Mouse (Mus musculus) liver, embryonic 11.5 days (tissue): ENCODE data around the gene Cby1. TPM values are rescaled to one million over a fixed set of nuclear protein-coding genes. Genes with fewer than 3 reads are reported as not detected.
A peak's percentile ranks its signal among the peaks of the same experiment; 100 is the strongest.
"Not testable (repeated sequence)": the region's sequence is repeated elsewhere in the genome, so short reads cannot be mapped to it uniquely, and the experiment has no call there.

Experiments
- ATAC-seq: fragments of 200-750 bp; cut with Nextera tagmentation; replicated peaks from 2 replicates; pipeline ENCODE4 v1.8.0; 2017; ENCODE audit warnings: moderate number of reproducible peaks, mild to moderate bottlenecking, moderate TSS enrichment, moderate library complexity; ENCODE audit not compliant: low FRiP score
- DNase-seq: peaks from one replicate; pipeline ENCODE4 v3.0.0-alpha.2; 2017; ENCODE audit warnings: low spot score
- H3K27ac ChIP-seq: fragments of 300-500 bp; sonication (generic); 2 replicates; pipeline ENCODE4 v1.5.1; 2014; ENCODE audit warnings: mild to moderate bottlenecking, low read depth, low read length, control low read depth
- H3K27me3 ChIP-seq: fragments of 300-500 bp; sonication (generic); replicated peaks from 2 replicates; pipeline ENCODE4 v1.6.1; 2014; ENCODE audit warnings: low read length, mixed read lengths; ENCODE audit not compliant: control insufficient read depth, insufficient read depth
- H3K36me3 ChIP-seq: fragments of 300-500 bp; sonication (generic); 2 replicates; pipeline ENCODE4 v1.6.1; 2014; ENCODE audit warnings: mild to moderate bottlenecking, low read length, moderate library complexity, mixed read lengths; ENCODE audit not compliant: control insufficient read depth, insufficient read depth
- H3K4me1 ChIP-seq: fragments of 300-500 bp; sonication (generic); replicated peaks from 2 replicates; pipeline ENCODE4 v1.6.1; 2014; ENCODE audit warnings: low read length, mixed read lengths; ENCODE audit not compliant: control insufficient read depth, insufficient read depth
- H3K4me2 ChIP-seq: fragments of 300-500 bp; sonication (generic); 2 replicates; pipeline ENCODE4 v1.6.1; 2014; ENCODE audit warnings: mild to moderate bottlenecking, control low read depth, moderate library complexity
- H3K4me3 ChIP-seq: fragments of 300-500 bp; sonication (generic); 2 replicates; pipeline ENCODE4 v1.5.1; 2014; ENCODE audit warnings: low read depth, low read length, control low read depth
- H3K9ac ChIP-seq: fragments of 300-500 bp; sonication (generic); 2 replicates; pipeline ENCODE4 v1.6.1; 2014; ENCODE audit warnings: low read depth, low read length, control low read depth
- H3K9me3 ChIP-seq: fragments of 300-500 bp; sonication (generic); 2 replicates; pipeline ENCODE4 v1.6.1; 2016; ENCODE audit warnings: low read length, inconsistent platforms, mixed read lengths; ENCODE audit not compliant: control insufficient read depth
- WGBS: fragments of 180-500 bp; shearing (Covaris S2); extraction: QIAGEN DNeasy Blood & Tissue Kit; methylation state at CpG from one replicate; pipeline ENCODE4 v1.1.7; 2014; 5-methylcytosine and 5-hydroxymethylcytosine counted together
- polyA plus RNA-seq: library from polyadenylated mRNA; unstranded; fragments of >200 nt; fragmentation: Nextera tagmentation; extraction: Ambion mirVana; gene quantifications from 2 replicates; pipeline ENCODE4 v1.2.1, GENCODE M21; 2014

Cby1 gene
- polyA plus RNA-seq, 1 experiment from 2014 or later, result 32.9 TPM

- Histone ChIP-seq H3K27me3 (no peaks in the 10 kb centered on the region), H3K4me1 (peaks cover 7% of the 10 kb centered on the region; the same call in 1 of the 2 replicates), H3K36me3 (peaks cover 12% of the 10 kb centered on the region; the same call in 1 of the 2 replicates), H3K4me2 (no peak overlapping the region), H3K4me3 (no peak overlapping the region), H3K9ac (no peak overlapping the region), H3K9me3 (no peaks in the 10 kb centered on the region), H3K27ac (no peak overlapping the region)
- ATAC-seq, result no peak
- DNase-seq, result no peak
- WGBS, result 75% methylated on average over 10 of the region's 10 CpGs
Measured at GRCm38 (mm10) chr15:79669195-79669594, 10.2 kb downstream of the Cby1 start.

- Histone ChIP-seq H3K9ac (peak within 1 kb of the TSS; percentile 82), H3K9me3 (no peaks in the 10 kb centered on the region), H3K4me3 (peak within 1 kb of the TSS; percentile 89), H3K27me3 (no peaks in the 10 kb centered on the region), H3K4me1 (peaks cover 7% of the 10 kb centered on the region; the same call in 1 of the 2 replicates), H3K27ac (peak within 1 kb of the TSS; percentile 64; the same call in 1 of the 2 replicates), H3K4me2 (peak within 1 kb of the TSS; percentile 75), H3K36me3 (peaks cover 21% of the 10 kb centered on the region; the same call in 1 of the 2 replicates)
- DNase-seq, result peak; percentile 88
- ATAC-seq, result peak; percentile 97
- WGBS, result 17% methylated on average over 32 of the region's 33 CpGs
Measured at GRCm38 (mm10) chr15:79670249-79670971, 11.4 kb downstream of the Cby1 start, which contains the start of gene Tomm22. Gene Tomm22 (plus strand): TSS chr15:79670861.

DNA sequence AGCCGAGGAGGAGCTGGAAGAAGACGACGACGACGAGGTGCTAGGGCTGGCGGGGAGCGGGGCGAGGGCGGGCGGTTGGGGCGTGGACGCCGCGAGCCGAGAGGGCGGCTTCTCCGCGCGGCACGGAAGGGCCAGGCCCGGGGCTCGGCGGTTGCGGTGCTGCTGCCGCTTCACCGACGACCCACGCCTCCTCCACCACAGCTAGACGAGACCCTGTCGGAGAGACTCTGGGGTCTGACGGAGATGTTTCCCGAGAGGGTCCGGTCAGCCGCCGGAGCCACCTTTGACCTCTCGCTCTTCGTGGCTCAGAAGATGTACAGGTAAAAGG is 11.9 kb downstream of the Cby1 start:
- Histone ChIP-seq H3K9me3 (no peaks in the 10 kb centered on the region), H3K4me1 (peaks cover 7% of the 10 kb centered on the region; the same call in 1 of the 2 replicates), H3K27ac (peak overlapping the region; percentile 64; the same call in 1 of the 2 replicates), H3K27me3 (no peaks in the 10 kb centered on the region), H3K4me3 (peak overlapping the region; percentile 89), H3K4me2 (peak overlapping the region; percentile 75), H3K36me3 (peaks cover 22% of the 10 kb centered on the region; the same call in 1 of the 2 replicates), H3K9ac (peak overlapping the region; percentile 82)
- DNase-seq, result no peak
- peak; percentile 55 for ATAC-seq
- WGBS, result under 1% methylated on average over 36 of the region's 37 CpGs

DNA sequence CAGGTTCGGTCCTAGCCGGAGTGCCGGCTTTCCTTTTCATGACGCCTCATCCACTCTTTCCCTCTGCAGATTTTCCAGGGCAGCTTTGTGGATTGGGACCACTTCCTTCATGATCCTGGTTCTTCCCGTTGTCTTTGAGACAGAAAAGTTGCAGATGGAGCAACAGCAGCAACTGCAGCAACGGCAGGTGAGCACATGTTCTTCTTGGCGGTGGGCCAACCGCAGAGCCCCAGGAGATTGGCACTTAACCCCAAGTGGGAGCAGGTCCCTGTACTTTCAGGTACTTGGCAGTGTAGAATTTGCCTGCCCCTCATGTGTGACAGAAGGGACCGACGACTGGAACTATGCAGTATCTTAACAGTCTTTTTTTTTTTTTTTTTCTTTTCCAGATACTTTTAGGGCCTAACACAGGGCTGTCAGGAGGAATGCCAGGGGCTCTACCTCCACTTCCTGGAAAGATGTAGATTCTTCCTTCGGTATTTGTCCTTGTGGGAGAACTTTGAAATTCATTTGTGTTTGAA is 12.9 kb downstream of the Cby1 start:
- Histone ChIP-seq H3K36me3 (peaks cover 21% of the 10 kb centered on the region), H3K4me2 (peak overlapping the region; percentile 75), H3K9ac (peak overlapping the region; percentile 82; the same call in 1 of the 2 replicates), H3K4me3 (peak overlapping the region; percentile 89)
- H3K27ac ChIP-seq, H3K4me1 ChIP-seq, DNase-seq, H3K9me3 ChIP-seq, ATAC-seq, H3K27me3 ChIP-seq: not testable (repeated sequence)
- WGBS, result 78% methylated on average over 11 of the region's 11 CpGs

DNA sequence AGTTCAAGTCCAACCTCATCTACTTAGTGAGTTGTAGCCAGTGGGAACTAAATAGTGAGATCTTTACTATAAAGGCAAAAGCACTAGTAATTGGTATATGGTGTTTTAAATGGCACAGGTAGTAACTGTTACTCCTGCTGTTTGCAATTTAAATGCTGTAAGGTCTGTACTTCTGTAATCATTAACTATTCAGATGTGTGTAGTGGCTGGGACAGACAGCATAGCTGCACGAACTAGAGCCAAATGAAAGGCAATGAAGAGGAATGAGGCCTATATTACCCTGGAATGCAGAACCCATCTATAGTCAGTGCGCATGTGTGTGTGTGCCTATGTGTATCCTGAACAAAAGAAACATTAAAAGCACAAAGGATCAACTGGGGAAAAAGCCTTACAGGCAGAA is 18.9 kb downstream of the Cby1 start:
- H3K4me2 ChIP-seq, result no peak overlapping the region
- H3K36me3 ChIP-seq, result peaks cover 24% of the 10 kb centered on the region
- 87% methylated on average over 2 of the region's 2 CpGs for WGBS
- H3K4me3 ChIP-seq, result no peak overlapping the region
- no peaks in the 10 kb centered on the region for H3K27me3 ChIP-seq
- peaks cover 15% of the 10 kb centered on the region for H3K4me1 ChIP-seq
- no peak overlapping the region for H3K27ac ChIP-seq
- ATAC-seq (no peak), DNase-seq (no peak)
- H3K9ac ChIP-seq, result no peak overlapping the region
- no peaks in the 10 kb centered on the region for H3K9me3 ChIP-seq

DNA sequence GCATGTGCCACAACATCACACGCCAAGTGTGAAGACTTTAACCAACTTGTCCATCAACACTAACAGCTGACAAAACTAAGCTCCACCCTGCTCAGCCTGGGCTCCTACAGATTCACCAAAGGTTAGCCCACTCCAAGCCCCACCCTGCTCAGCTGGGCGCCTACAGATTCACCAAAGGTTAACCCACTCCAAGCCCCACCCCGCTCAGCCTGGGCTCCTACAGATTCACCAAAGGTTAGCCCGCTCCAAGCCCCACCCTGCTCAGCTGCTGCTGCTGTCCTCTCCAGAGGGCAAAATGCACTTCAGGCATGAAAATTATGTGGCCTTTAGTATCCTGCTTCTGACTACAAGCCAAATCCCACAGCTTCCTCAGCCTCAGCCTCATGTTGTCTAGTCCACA is 23.0 kb downstream of the Cby1 start:
- Histone ChIP-seq H3K27ac (peak overlapping the region; percentile 5; the same call in 1 of the 2 replicates), H3K9ac (no peak overlapping the region; the same call in 1 of the 2 replicates), H3K4me3 (no peak overlapping the region), H3K4me2 (peak overlapping the region; percentile 97), H3K27me3 (no peaks in the 10 kb centered on the region), H3K36me3 (peaks cover 5% of the 10 kb centered on the region), H3K4me1 (peaks cover 49% of the 10 kb centered on the region), H3K9me3 (no peaks in the 10 kb centered on the region)
- peak; percentile 43; the same call in 1 of the 2 replicates for ATAC-seq
- 72% methylated on average over 4 of the region's 4 CpGs for WGBS
- no peak for DNase-seq

DNA sequence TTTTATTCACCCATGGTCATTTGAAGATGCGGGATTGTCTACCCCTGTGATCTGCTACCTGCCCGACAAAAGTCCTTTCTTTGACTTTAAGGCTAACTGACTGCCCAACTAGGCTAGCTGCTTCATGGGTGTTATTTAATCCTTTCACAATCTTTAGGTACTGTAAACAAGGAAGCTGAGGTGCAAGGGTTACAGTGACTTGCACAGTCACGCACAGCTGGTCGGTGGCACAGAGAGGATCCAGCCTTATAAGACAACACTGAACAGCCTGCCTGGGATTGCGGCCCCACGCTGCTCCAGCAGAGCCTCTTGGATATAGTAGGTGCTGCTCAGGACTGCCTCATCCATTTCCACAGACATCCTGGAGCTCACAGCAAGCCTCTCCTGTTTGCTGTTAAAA is 24.1 kb downstream of the Cby1 start:
- DNase-seq (no peak), ATAC-seq (no peak)
- H3K27me3 ChIP-seq, result no peaks in the 10 kb centered on the region
- H3K9ac ChIP-seq, result peak overlapping the region; percentile 50
- 73% methylated on average over 6 of the region's 6 CpGs for WGBS
- H3K4me1 ChIP-seq, result peaks cover 49% of the 10 kb centered on the region
- H3K9me3 ChIP-seq, result no peaks in the 10 kb centered on the region
- peaks cover 5% of the 10 kb centered on the region for H3K36me3 ChIP-seq
- peak overlapping the region; percentile 97 for H3K4me2 ChIP-seq
- H3K4me3 ChIP-seq, result peak overlapping the region; percentile 95
- H3K27ac ChIP-seq, result peak overlapping the region; percentile 64; the same call in 1 of the 2 replicates

GRCm38 (mm10) chr15:79683707-79684465 is 24.9 kb downstream of the Cby1 start:
- H3K36me3 ChIP-seq, result peaks cover 5% of the 10 kb centered on the region
- H3K4me1 ChIP-seq, result peaks cover 54% of the 10 kb centered on the region
- H3K4me3 ChIP-seq, result peak overlapping the region; percentile 95
- H3K9me3 ChIP-seq, result no peaks in the 10 kb centered on the region
- WGBS, result 53% methylated on average over 19 of the region's 19 CpGs
- H3K27me3 ChIP-seq, result no peaks in the 10 kb centered on the region
- ATAC-seq (no peak), DNase-seq (no peak)
- H3K9ac ChIP-seq, result peak overlapping the region; percentile 97
- peak overlapping the region; percentile 64; the same call in 1 of the 2 replicates for H3K27ac ChIP-seq
- peak overlapping the region; percentile 97 for H3K4me2 ChIP-seq
